Mouse (Mus musculus) thymus, adult 2 months (tissue): ENCODE data around the gene Ctnnbl1.

Experiments
- CTCF ChIP-seq: fragments of 200-500 bp; IDR thresholded peaks from 2 replicates; pipeline ENCODE4 v1.5.1; 2012; ENCODE audit warnings: mild to moderate bottlenecking, control low read depth, low read length, moderate library complexity, borderline replicate concordance; ENCODE audit not compliant: control insufficient read depth, poor library complexity, insufficient read depth; ENCODE audit errors: extremely low read depth
- POLR2A ChIP-seq: fragments of 200-500 bp; IDR thresholded peaks from 2 replicates; pipeline ENCODE4 v1.6.1; 2012; ENCODE audit warnings: mild to moderate bottlenecking, low read length, control low read depth, moderate library complexity; ENCODE audit not compliant: control insufficient read depth, poor library complexity, insufficient read depth; ENCODE audit errors: extremely low read depth

GRCm38 (mm10) chr2:157840641-157841078 lies 103.5 kb downstream of the Ctnnbl1 start:
- TF ChIP-seq POLR2A = no peak
- TF ChIP-seq CTCF = no peak
